Mouse (Mus musculus): ENCODE measurements around the gene Fam76b. TPM values are rescaled to one million over a fixed set of nuclear protein-coding genes. Genes with fewer than 3 reads are reported as not detected.

The Fam76b gene
- total RNA-seq, 2 experiments from 2014 or later = 3.6 to 4.1 TPM

GRCm38 (mm10) chr9:13867646-13868045 is 40.1 kb downstream of the Fam76b start:
- no peak for DNase-seq (ENCODE audit: low spot score)

DNA sequence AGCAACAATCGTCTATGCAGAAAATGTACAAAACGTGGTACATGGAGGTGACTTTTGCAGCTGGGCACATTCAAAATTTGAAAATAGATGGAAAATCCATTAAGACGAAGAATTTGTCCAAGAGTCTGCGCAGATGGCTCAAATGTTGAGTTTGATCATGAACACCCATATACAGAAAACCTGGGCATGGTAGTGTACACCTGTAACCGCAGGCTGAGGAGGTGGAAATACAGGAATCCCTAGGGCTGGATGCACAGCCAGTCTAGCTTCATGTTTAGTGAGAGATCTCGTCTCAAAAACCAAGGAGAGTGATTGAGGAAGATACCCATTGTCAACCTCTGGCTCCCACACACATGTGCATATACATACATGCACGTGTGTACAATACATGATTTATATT is 44.1 kb downstream of the Fam76b start:
- no peak for DNase-seq (ENCODE audit: low spot score)

GRCm38 (mm10) chr9:13874359-13874758 is 46.8 kb downstream of the Fam76b start:
- no peak for DNase-seq (ENCODE audit: low spot score)

DNA sequence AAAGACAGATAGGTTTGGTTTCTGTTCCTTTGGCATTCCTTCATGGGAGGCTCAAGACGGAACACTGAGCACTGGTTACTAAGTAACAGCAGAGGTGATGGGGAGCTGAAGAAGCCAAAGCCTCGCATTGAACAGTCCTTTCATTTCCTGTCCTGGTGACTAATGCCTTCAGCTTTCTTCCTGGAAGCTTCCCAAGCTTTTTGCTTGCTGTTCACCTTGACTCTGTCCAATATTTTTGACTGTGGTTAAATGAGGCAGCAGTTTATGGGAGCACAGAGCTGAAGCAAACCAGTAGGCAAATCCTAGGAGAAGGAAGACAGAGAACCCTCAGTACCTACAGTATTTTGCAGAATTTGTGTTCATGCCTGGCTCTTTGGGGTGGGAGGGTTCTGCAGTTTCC is 47.8 kb downstream of the Fam76b start:
- DNase-seq (ENCODE audit: low spot score) = peak; percentile 22

GRCm38 (mm10) chr9:13880761-13881160 is 53.2 kb downstream of the Fam76b start:
- DNase-seq (ENCODE audit: low spot score) = no peak

- DNase-seq (ENCODE audit: low spot score) = no peak
Measured at GRCm38 (mm10) chr9:13882478-13882877, 55.0 kb downstream of the Fam76b start.

DNA sequence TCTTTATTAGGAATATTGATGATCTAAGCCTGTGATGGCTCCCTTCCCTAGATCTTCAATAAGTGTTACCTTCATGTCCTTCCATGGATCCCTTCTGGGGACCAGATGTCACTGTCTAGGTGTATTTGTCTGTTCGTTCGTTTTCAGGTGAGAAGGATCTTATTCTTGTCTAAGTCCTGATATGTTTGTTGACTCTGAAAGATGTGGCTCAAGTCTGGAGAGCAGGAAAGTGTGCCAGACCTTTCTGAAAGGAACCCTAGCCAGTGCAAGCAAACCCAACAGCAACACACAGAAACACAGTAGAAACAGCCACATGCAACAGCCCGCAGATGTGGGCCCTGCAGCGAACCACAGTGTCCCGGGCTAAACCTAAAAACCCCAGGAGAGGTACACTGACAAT is 61.5 kb downstream of the Fam76b start:
- DNase-seq (ENCODE audit: low spot score) = no peak

DNA sequence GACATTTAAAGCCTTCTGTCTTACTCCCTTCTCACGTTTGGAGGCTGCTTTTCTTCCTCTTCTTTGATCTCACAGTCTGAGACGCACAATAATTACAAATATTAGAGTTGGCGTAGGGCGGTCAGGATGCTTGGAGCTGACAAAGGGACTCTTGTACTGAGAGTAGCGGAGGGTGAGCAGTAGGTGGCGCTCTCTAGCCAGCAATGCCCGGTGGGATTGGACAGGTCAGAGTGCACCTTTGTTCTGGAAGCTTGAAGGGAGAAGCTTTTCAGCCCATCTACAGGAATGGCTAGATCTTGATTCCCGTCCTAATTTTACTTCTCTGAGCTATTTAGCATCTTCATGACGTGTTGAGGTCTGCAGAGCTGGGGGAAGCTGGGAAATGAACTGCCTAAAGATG is 62.1 kb downstream of the Fam76b start:
- peak; percentile 77 for DNase-seq (ENCODE audit: low spot score)

GRCm38 (mm10) chr9:13890171-13890570 is 62.7 kb downstream of the Fam76b start:
- no peak for DNase-seq (ENCODE audit: low spot score)

DNA sequence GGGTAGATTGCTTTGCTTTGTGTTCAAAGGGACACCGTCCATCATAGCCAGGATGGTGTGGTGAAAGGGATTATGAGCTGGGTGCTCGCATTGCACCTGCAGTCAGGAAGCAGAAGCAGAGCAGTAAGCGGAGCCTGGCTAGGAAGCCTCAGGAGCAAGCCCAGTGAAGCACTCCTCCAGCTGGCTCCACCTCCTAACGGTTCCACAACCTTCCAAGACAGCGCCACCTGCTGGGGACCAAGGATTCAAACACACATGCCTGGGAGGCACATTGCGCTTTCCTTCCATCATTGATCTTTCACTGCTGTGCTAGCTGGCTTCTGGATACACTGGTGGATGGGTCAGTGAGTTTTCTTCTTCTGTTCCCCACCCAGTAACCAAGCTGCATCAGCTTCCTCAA is 64.4 kb downstream of the Fam76b start:
- DNase-seq (ENCODE audit: low spot score) = no peak

- no peak for DNase-seq (ENCODE audit: low spot score)
Measured at GRCm38 (mm10) chr9:13893044-13893443, 65.5 kb downstream of the Fam76b start.

GRCm38 (mm10) chr9:13894491-13894890 is 67.0 kb downstream of the Fam76b start:
- DNase-seq (ENCODE audit: low spot score) = no peak

GRCm38 (mm10) chr9:13894936-13895335 is 67.4 kb downstream of the Fam76b start:
- DNase-seq (ENCODE audit: low spot score) = no peak

GRCm38 (mm10) chr9:13896055-13896454 is 68.5 kb downstream of the Fam76b start:
- no peak for DNase-seq (ENCODE audit: low spot score)

- DNase-seq (ENCODE audit: low spot score) = no peak
Measured at GRCm38 (mm10) chr9:13898510-13899305, 71.2 kb downstream of the Fam76b start.

- DNase-seq (ENCODE audit: low spot score) = no peak
Measured at GRCm38 (mm10) chr9:13902030-13902429, 74.5 kb downstream of the Fam76b start.

- no peak for DNase-seq (ENCODE audit: low spot score)
Measured at GRCm38 (mm10) chr9:13904091-13904779, 76.7 kb downstream of the Fam76b start.

Other genes starting within 250 kb of the Fam76b start
- gene Mtmr2, start 79.3 kb upstream of the Fam76b start, total RNA-seq (2021) = 10 to 100 TPM; 16.0 to 16.9 TPM
- 1 to 10 TPM; 4.4 to 4.9 TPM for gene Cep57, start 609 bp upstream of the Fam76b start, total RNA-seq (2021)